Mouse (Mus musculus) liver, postnatal 0 days (tissue): ENCODE data around the gene Ddc. TPM values are rescaled to one million over a fixed set of nuclear protein-coding genes. Genes with fewer than 3 reads are reported as not detected.

Experiments used
- ATAC-seq: fragments of 200-750 bp; cut with Nextera tagmentation; 2 replicates; pipeline ENCODE4 v1.8.0; 2017; ENCODE audit warnings: mild to moderate bottlenecking, moderate library complexity
- DNase-seq: peaks from one replicate; pipeline ENCODE4 v3.0.0-alpha.2; 2016
- H3K27ac ChIP-seq: fragments of 300-500 bp; sonication (generic); 2 replicates; pipeline ENCODE4 v1.5.1; 2014; ENCODE audit warnings: antibody characterized with exemption, moderate library complexity, mild to moderate bottlenecking, low read depth
- H3K27me3 ChIP-seq: fragments of 300-500 bp; sonication (generic); 2 replicates; pipeline ENCODE4 v1.6.1; 2014; ENCODE audit warnings: low read length, control low read depth, mixed read lengths; ENCODE audit not compliant: insufficient read depth
- H3K36me3 ChIP-seq: fragments of 300-500 bp; sonication (generic); replicated peaks from 2 replicates; pipeline ENCODE4 v1.6.1; 2014; ENCODE audit warnings: mild to moderate bottlenecking, control low read depth, low read length, moderate library complexity, mixed read lengths; ENCODE audit not compliant: insufficient read depth
- H3K4me1 ChIP-seq: fragments of 300-500 bp; sonication (generic); 2 replicates; pipeline ENCODE4 v1.6.1; 2014; ENCODE audit warnings: antibody characterized with exemption, mild to moderate bottlenecking, control low read depth; ENCODE audit not compliant: insufficient read depth
- H3K4me2 ChIP-seq: fragments of 300-500 bp; sonication (generic); 2 replicates; pipeline ENCODE4 v1.6.1; 2014; ENCODE audit warnings: low read depth, mild to moderate bottlenecking, low read length, moderate library complexity, mixed read lengths
- H3K4me3 ChIP-seq: fragments of 300-500 bp; sonication (generic); 2 replicates; pipeline ENCODE4 v1.5.1; 2014; ENCODE audit warnings: low read depth, low read length
- H3K9ac ChIP-seq: fragments of 300-500 bp; sonication (generic); replicated peaks from 2 replicates; pipeline ENCODE4 v1.6.1; 2014; ENCODE audit warnings: mild to moderate bottlenecking, moderate library complexity
- H3K9me3 ChIP-seq: fragments of 300-500 bp; sonication (generic); 2 replicates; pipeline ENCODE4 v1.6.1; 2016; ENCODE audit warnings: mild to moderate bottlenecking, control low read depth, low read length, mixed read lengths
- CTCF ChIP-seq: sonication (generic); IDR thresholded peaks from 2 replicates; pipeline ENCODE4 v1.5.1; 2016; ENCODE audit warnings: antibody characterized with exemption, low read depth
- EP300 ChIP-seq: IDR thresholded peaks from 2 replicates; pipeline ENCODE4 v1.6.1; 2016; ENCODE audit warnings: antibody characterized with exemption, low read depth, mild to moderate bottlenecking
- WGBS: fragments of 180-500 bp; shearing (Covaris S2); extraction: QIAGEN DNeasy Blood & Tissue Kit; methylation state at CpG from one replicate; pipeline ENCODE4 v1.1.7; 2014; ENCODE audit not compliant: insufficient replicate concordance; 5-methylcytosine and 5-hydroxymethylcytosine counted together
- polyA plus RNA-seq: library from polyadenylated mRNA; unstranded; fragments of >200 nt; fragmentation: Nextera tagmentation; extraction: Ambion mirVana; gene quantifications from 2 replicates; pipeline ENCODE4 v1.2.1, GENCODE M21; 2015

Ddc gene
- polyA plus RNA-seq, 1 experiment from 2014 or later: 17.5 TPM

- no peak overlapping the region for H3K4me3 ChIP-seq
- no peak for TF ChIP-seq CTCF
- no peak for TF ChIP-seq EP300
- DNase-seq: no peak
- 74% methylated on average over 8 of the region's 8 CpGs for WGBS
- no peak for ATAC-seq
- no peak overlapping the region for H3K4me2 ChIP-seq
- H3K9ac ChIP-seq: no peak overlapping the region
- peaks cover 7% of the 10 kb centered on the region; the same call in 1 of the 2 replicates for H3K4me1 ChIP-seq
- H3K27ac ChIP-seq: no peak overlapping the region
- H3K27me3 ChIP-seq: no peaks in the 10 kb centered on the region
- H3K36me3 ChIP-seq: peaks cover 14% of the 10 kb centered on the region
- no peaks in the 10 kb centered on the region for H3K9me3 ChIP-seq
These were observed 36.9 kb upstream of the Ddc start for GRCm38 (mm10) chr11:11934808-11935207.

GRCm38 (mm10) chr11:11932102-11932789 is 34.3 kb upstream of the Ddc start:
- WGBS: 77% methylated on average over 11 of the region's 11 CpGs

GRCm38 (mm10) chr11:11931688-11932087 is 33.7 kb upstream of the Ddc start:
- Histone ChIP-seq H3K9ac (no peak overlapping the region), H3K4me3 (no peak overlapping the region), H3K4me1 (peaks cover 9% of the 10 kb centered on the region; the same call in 1 of the 2 replicates), H3K27me3 (no peaks in the 10 kb centered on the region), H3K27ac (0 out of 2 replicates have a peak overlapping the region, but pooled peaks have one; percentile 19), H3K4me2 (no peak overlapping the region), H3K9me3 (no peaks in the 10 kb centered on the region), H3K36me3 (peaks cover 9% of the 10 kb centered on the region; the same call in 1 of the 2 replicates)
- 78% methylated on average over 5 of the region's 5 CpGs for WGBS
- TF ChIP-seq EP300 (no peak), CTCF (no peak)
- DNase-seq: no peak
- no peak for ATAC-seq

More at GRCm38 (mm10) chr11:11932102-11932789, 34.3 kb upstream of the Ddc start:
- TF ChIP-seq CTCF: no peak
- no peak for TF ChIP-seq EP300
- no peak overlapping the region for H3K4me3 ChIP-seq
- H3K36me3 ChIP-seq: peaks cover 9% of the 10 kb centered on the region; the same call in 1 of the 2 replicates
- peaks cover 9% of the 10 kb centered on the region; the same call in 1 of the 2 replicates for H3K4me1 ChIP-seq
- no peaks in the 10 kb centered on the region for H3K9me3 ChIP-seq
- DNase-seq (no peak), ATAC-seq (no peak)
- no peaks in the 10 kb centered on the region for H3K27me3 ChIP-seq
- H3K9ac ChIP-seq: no peak overlapping the region
- H3K4me2 ChIP-seq: no peak overlapping the region
- H3K27ac ChIP-seq: peak overlapping the region; percentile 19; the same call in 1 of the 2 replicates

GRCm38 (mm10) chr11:11930527-11930926 is 32.6 kb upstream of the Ddc start:
- no peak overlapping the region for H3K4me2 ChIP-seq
- no peak overlapping the region for H3K9ac ChIP-seq
- no peak overlapping the region for H3K27ac ChIP-seq
- WGBS: 78% methylated on average over 11 of the region's 11 CpGs
- H3K27me3 ChIP-seq: no peaks in the 10 kb centered on the region
- H3K4me3 ChIP-seq: no peak overlapping the region
- H3K4me1 ChIP-seq: peaks cover 9% of the 10 kb centered on the region; the same call in 1 of the 2 replicates
- H3K36me3 ChIP-seq: peaks cover 7% of the 10 kb centered on the region; the same call in 1 of the 2 replicates
- ATAC-seq (no peak), DNase-seq (no peak)
- H3K9me3 ChIP-seq: no peaks in the 10 kb centered on the region
- TF ChIP-seq EP300 (no peak), CTCF (no peak)

- Histone ChIP-seq H3K36me3 (peaks cover 7% of the 10 kb centered on the region; the same call in 1 of the 2 replicates), H3K4me2 (no peak overlapping the region), H3K4me3 (no peak overlapping the region), H3K27me3 (no peaks in the 10 kb centered on the region), H3K4me1 (peaks cover 9% of the 10 kb centered on the region; the same call in 1 of the 2 replicates), H3K9ac (no peak overlapping the region), H3K27ac (peak overlapping the region; percentile 80), H3K9me3 (no peaks in the 10 kb centered on the region)
- ATAC-seq (peak; percentile 15), DNase-seq (no peak)
- TF ChIP-seq EP300 (no peak), CTCF (no peak)
- 77% methylated on average over 3 of the region's 3 CpGs for WGBS
These were observed 31.1 kb upstream of the Ddc start for GRCm38 (mm10) chr11:11929059-11929458.

- WGBS: 64% methylated on average over 2 of the region's 2 CpGs
- TF ChIP-seq CTCF (no peak), EP300 (peak; percentile 44; the same call in 1 of the 2 replicates)
- Histone ChIP-seq H3K9ac (no peak overlapping the region), H3K36me3 (peaks cover 7% of the 10 kb centered on the region; the same call in 1 of the 2 replicates), H3K27me3 (no peaks in the 10 kb centered on the region), H3K4me3 (no peak overlapping the region), H3K9me3 (no peaks in the 10 kb centered on the region), H3K4me2 (no peak overlapping the region), H3K4me1 (peaks cover 9% of the 10 kb centered on the region; the same call in 1 of the 2 replicates), H3K27ac (peak overlapping the region; percentile 80)
- DNase-seq: peak; percentile 46
- ATAC-seq: peak; percentile 74
These were observed 30.6 kb upstream of the Ddc start for GRCm38 (mm10) chr11:11928586-11928985.
